Mouse (Mus musculus) megakaryocyte progenitor cell, adult 5-6 weeks (primary cell): ENCODE results near the gene Myom1. TPM values are rescaled to one million over a fixed set of nuclear protein-coding genes. Genes with fewer than 3 reads are reported as not detected.

ENCODE experiments used
- ATAC-seq: replicated peaks from 2 replicates; pipeline ENCODE4 v1.8.0; 2016; ENCODE audit warnings: mild to moderate bottlenecking, moderate TSS enrichment, inconsistent platforms; ENCODE audit not compliant: poor library complexity
- total RNA-seq, 2 experiments: library from RNA; stranded (forward) in 1 of 2; stranded (reverse) in 1 of 2; fragments of 157-497, 149-512 nt in 1 of 2; fragments of 200-1000 nt in 1 of 2; gene quantifications; 2 replicates each; pipeline versions ENCODE4 v1.2.3 to v1.2.4; 2015 to 2017

The Myom1 gene
- total RNA-seq, 2 experiments from 2014 or later = 0.30 to 0.33 TPM

DNA sequence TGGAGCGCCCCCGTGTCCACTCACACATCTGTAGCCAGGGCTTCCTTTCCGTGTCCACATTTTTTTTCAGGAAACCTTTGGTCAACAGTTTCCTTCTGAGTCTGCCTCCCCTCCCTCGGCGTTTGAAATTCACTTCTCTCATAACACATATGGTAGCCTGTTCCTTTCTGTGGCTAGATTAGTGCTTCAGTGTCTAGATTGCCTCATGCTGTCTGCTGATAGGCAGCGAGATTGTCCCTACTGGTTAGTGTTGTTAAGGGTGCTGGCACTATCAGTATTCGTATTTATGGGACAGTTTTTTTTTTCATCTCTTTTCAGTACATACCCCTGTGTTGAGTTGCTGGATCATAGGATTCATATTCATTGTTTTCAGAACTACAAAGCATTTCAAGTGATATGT is 54.0 kb downstream of the Myom1 start:
- peak; percentile 87 for ATAC-seq

DNA sequence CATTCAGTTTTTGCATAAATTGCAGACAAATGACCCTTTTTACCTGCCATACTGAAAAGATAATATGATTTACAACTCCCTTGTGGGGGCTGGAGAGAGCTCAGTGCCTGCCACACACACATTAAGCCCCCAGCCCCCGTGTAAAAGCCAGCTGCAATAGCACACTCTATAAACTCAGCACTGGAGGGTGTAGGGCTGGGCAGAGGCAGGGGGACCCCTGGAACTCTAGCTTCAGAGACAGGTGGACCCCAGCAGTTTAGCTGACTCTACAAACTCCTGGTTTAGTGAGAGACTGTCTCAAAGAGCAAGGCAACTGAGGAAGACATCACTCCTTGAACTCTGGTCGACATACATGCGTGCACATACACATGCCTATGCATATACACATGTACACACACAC is 55.3 kb downstream of the Myom1 start:
- ATAC-seq = no peak

DNA sequence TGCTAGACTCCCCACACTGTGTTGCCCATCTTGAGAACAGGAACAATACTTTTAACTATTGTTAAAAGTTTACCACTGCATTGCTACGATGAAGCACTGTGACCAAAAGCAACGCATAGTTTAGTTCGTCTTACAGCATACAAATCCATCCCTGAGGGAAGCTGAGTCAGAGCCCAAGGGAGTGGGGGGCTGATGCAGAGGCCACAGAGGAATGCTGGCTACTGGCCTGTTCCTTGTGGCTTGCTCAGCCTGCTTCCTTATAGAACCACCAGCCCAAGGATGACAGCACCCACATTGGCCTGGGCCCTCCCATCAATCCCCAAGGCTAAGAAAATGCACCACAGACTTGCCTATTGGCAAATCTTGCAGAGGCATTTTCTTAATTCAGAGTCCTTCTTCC is 56.8 kb downstream of the Myom1 start:
- no peak for ATAC-seq

DNA sequence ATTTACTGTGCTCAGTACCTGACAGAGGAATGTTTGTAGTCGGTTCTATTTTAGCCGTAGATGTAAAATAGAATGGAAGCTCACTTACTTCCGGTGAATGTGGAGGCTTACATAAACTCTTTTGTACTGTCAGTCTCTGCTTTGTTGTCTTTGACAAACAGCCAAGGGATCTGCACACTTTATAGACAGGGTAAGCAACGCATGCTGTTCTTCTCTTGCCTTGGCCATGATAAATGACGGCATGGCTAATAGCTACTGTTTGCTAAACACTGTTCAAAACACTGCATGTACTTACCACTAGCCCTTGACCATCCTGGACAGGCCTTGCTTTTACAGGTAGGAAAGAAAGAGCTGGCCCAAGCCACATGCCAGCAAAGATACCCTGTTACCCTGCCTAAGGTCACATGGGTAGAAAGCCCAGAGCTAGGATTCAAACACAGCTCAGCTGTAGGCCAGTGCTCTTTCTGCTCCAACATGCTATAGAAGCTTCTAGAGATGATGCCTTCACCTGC is 59.7 kb downstream of the Myom1 start:
- no peak for ATAC-seq

DNA sequence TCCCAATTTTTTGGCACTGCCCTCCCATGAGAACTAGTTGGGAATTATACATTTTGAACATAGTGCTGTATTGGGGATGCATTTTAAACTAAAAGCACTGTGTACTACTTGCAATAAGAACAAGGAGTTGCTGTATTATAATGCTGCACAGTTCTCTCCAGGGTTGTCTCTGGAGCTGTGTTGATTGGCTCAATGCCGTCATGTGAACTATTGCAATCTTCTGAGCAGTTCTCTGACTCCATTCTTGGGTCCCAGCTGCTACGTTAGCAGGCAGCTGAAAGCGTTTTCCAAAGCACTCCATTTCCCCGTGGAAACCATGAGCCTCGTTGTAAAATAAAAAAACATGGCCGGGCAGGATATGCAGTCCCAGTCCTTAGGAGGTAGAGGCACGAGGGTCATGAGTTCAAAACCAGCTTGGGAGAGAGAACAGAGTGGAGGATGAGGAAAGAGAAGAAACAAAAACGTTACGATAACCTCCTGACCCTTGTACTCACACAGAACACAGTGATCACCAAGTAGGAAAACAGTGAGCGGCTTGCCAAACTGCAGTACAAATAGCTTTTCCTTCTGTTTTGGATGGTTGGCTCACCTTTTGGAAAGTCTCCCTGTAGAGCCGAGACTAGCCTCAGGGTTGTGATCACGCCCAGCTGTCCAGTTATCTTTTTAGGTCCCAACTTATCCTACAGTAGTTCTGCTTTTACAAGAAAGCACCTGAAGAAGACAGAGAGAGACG is 60.6 kb downstream of the Myom1 start:
- no peak for ATAC-seq

DNA sequence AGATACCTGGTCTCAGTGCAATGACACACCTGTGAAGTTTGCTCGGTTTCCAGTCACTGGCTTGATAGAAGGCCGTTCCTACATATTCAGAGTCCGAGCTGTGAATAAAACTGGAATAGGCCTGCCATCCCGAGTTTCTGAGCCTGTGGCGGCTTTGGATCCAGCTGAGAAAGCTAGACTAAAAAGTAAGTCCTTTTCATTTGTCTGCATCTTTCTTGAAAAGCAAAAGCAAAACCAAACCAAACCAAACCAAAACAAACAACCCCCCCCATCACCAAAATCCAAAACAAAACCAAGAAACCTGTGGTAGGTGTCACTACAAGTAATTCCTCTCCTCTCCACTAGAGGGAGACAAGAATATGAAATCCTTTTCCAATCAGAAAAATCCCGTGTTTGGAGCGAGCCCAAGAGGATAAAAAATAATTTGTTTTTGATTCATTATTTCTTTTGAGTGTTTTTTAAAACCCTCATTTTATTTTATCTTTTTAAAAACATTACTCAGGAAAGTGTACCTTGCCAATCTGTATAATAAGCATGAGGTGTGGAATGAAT is 62.1 kb downstream of the Myom1 start:
- peak; percentile 63 for ATAC-seq

DNA sequence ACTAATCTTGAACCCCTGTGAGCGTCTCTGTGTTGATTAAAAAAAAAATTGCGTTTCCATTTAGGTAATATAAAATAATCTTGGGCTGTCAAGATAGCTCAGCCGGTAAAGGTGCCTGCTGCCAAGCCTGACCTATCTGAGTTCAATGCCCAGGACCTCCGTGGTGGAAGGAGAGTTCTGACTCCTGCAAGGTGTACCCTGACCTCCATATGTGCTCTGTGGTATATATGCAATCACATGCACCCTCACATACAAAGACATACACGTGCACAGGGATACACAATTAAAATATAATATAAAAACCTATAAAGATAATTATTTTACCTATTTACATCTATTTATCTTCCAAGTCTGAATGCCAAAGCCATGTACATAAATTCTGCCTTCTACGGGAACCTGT is 62.7 kb downstream of the Myom1 start:
- no peak for ATAC-seq

DNA sequence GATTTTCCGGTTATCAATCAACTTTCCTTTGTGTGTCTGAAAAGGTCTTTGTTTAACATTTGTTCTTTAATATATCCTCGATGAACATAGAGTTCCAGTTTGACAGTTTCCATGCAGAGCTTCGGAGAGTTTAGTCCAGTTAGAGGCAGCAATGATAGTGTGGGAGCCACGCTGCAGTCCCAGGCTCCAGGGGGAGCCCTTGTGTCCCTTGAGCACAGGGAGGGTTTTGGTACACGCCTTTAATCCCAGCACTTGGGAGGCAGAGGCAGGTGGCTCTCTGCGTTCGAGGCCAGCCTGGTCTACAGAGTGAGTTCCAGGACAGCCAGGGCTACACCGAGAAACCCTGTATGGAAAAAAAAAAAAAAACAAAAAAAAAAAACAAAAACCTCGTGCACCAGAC is 66.7 kb downstream of the Myom1 start:
- no peak; the same call in 1 of the 2 replicates for ATAC-seq

DNA sequence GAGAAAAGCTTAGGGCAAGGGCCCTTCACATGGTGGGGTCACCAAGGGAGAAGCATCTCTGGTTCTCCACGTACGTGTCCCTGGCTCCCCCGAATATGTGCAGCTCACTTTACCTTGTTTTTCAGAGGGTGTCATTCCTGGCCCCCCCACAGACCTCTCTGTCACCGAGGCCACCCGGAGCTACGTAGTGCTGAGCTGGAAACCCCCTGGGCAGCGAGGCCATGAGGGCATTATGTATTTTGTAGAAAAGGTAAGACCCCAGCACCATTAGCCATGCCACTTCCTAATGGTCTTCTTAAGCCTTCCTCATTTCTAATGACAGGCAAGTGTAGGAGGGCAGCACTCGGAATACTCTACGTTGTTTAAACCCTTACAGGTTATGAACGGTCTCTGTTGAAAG is 69.5 kb downstream of the Myom1 start:
- ATAC-seq = no peak

DNA sequence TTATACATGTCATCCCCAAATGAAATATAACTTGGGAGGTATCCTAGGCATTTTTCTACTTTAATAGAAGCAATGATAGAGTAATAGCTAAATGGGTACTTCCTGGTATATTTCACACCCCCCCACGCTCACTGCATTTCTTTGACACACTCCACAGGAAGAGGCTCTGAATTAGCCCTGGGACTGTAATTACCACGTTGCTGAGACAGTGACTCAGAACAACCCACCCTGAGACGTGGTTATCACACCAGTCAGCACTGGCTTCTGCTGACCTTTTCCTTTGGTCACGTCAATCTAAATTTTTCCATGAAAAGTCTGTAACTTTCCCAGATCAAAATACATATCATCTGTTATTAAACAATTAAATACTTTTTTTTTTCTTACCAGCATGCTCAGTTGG is 72.0 kb downstream of the Myom1 start:
- ATAC-seq = no peak

DNA sequence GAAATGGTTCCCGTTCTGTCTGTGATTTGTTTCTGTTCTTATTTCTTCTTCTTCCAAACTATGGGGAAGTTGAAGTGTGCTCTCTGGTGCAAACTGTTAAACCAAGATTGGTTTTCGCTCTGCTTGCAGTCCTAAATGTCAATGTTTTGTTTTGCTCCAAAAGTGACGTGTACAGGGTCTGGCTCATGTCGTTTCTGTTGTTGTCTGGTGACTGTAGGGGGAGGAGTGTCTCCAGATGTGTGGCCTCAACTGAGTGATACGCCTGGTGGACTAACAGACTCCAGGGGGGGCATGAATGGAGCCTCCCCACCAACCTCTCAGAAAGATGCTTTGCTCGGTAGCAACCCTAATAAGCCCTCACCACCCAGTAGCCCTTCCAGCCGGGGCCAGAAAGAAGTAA is 79.6 kb downstream of the Myom1 start:
- ATAC-seq = 0 out of 2 replicates have a peak, but pooled peaks have one; percentile 9

DNA sequence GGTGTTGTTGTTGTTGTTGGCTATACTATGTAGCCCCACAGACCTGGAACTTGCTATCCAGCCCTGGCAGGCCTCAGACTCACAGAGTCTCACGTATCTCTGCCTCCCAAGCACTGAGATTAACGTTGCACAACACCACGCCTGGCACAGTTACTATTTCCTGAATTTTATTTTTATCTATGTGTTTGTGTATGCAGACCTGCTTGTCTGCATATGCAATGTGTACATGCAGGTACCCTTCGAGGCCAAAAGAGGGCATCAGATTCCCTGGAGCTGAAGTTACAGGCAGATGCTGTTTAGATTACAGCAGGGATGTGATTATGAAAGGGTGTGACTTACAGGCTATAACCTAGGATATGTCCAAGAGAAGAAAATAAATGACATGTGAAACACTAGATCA is 84.5 kb downstream of the Myom1 start:
- peak; percentile 77 for ATAC-seq

DNA sequence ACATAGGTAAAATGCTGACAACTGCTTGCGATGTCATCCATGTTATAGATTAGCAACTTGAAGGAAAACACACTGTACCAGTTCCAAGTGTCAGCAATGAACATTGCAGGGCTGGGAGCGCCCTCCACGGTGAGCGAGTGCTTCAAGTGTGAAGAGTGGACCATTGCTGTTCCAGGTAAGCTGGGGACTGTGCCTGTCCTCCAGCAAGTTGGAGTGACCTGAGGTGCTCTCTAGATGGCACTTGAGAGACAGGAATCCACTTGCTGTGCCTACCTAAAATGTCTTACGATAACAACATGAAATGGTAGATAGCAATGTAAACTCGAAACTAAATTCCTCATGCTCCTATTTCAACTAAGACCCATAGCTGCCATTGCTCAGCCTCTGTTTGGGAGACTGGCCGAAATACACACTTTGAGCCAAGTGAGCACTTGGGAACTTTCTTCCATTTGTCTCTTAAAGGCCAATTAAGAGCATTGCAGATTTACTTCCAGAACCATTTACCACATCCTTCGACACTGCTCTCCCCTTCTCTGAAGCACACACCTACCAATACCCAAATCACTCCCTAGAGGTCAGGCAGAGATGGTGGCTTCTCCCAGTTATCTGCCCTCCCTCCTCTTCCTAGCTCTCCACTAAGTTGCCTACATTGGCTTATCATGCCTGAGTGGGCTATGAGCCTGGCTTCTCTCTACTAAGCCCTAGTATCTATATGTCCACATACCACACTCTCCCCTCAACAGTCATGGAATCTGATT is 85.1 kb downstream of the Myom1 start:
- ATAC-seq = peak; percentile 27

DNA sequence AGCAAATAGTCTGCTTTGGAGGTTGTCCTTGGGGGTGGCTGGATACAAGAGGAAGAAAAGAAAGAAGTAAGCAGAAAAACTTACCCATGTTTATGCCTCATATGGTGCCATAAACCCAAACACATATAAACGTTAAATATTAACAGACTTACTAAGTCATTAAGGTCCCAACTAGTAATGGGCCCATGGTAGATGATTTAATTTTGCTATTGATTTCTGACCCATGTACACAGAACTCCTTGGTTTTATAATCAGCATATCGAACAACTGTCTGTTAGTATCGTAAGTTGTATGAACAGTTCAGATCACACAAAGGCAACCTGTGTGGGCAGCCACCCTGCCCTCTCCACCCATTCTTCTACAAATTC is 85.7 kb downstream of the Myom1 start:
- no peak for ATAC-seq

DNA sequence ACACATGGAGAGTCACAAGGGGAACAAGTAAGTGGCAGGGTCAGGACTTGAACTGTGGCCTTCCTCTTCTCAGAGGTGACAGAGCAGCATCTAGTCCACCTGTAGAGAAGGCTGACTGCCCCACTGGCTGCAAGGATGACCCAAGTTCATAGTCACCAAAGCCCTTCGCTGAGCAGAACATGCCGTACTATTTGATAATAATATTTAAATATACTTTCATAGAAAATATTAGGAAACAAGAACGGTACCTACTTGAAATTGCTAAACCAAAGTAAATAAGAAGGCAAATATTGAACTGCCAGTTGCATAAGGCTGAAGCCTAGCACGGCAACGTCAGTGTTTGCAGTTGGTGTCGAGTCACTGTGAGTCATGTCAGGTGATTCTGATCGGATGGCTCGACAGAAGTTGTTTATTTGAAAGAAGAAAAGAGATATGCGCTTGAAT is 86.6 kb downstream of the Myom1 start:
- peak; percentile 47 for ATAC-seq

DNA sequence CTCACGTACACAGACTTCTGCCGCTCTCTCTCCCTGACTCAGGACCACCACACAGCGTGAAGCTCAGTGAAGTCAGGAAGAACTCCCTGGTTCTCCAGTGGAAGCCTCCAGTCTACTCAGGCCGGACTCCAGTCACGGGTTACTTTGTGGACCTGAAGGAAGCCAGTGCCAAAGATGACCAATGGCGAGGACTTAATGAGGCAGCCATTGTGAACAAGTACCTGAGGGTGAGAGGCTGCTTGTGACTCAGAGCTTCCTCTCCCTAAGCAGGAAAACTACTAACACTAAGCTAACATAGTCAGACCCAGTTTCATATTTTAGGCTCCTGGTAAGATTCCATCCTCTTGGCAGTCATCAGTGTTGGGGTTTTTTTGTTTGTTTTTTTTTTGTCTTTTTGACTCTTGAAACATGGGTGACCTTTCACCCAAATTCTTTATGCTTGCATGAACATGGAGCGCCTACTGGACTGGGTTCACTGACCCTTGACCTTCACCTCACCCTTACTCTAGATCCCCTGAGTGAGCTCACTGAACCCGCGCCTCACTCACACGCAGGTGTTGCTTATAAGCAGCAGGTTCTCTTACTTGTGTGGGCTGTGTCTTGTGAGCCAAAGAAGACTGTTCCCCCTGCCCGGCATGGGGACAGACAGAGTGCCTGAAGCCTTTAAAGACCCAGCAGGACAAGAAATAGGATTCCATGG is 87.5 kb downstream of the Myom1 start:
- no peak for ATAC-seq

DNA sequence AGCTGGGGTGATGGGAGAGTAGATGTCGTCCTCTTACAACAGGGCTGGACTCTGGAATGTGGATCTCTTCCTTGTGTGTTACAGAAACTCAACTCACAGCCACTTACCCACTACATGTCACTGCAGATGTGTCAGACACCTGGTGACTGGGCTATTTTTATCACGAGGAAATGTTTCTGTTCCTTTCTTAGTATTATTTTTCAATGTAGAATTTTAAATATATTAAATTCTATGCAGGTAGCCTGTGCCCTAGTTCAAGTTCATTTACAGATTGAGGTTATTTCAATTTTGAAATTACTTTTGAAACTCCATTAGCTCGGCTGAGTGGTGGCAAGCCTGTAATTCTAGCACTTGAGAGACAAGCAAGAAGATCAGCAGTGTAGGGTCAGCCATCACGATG is 88.6 kb downstream of the Myom1 start:
- no peak for ATAC-seq

DNA sequence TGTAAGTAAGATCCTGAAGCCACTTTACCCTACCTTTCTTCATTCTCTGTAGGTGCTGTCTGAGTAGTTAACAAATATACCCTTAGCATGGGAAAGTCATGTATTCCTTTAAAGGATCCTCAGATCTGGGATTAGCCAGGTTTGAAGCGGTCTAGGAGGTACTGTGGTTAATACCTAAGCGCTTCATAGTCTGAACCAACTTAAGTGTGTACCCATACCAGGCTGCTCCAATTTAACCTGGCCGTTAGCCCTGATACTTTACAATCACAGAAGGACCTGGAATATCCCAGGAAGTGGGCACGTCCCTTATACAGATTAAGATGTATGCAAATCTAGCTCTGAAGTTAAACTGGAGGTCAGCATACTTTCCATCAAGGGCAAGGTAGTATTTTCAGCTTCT is 89.9 kb downstream of the Myom1 start:
- ATAC-seq = no peak

DNA sequence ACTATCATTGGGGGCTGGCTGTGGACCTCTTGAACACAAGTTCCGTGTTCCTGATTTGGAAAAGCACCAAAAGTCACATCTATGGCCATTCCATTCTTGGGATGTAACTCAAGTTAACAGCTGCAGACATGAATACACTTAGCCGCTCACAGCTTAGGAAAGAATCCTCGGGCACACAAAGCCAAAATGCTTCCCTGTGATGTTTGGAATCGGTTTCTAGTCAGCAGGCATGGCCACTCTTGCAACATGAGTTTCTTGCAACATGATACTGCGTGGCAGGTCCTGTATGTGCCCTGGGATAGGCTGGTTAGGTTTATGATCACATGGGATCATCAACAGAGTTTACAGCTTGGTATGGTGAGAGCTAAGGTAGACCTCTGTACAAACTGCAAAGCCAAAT is 91.4 kb downstream of the Myom1 start:
- ATAC-seq = peak; percentile 84

DNA sequence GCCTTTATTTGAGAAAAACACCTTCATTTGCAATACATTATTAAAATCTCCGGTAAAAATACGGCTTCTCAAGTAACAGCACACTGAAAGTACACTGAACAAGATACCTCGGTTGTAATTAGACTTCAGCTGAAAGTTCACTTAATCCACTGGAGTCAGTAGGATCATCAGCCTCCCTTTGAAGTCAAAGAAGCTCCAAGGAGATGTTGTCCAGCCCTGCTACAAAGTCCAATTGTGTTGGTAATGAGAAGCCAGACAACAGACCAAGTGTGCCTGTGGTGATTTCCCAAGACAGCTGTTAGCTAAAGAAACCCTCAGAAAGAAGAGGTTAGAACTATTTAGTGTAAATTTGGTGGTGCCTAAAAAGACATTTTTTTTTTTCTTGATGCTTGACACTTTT is 92.0 kb downstream of the Myom1 start:
- no peak for ATAC-seq

DNA sequence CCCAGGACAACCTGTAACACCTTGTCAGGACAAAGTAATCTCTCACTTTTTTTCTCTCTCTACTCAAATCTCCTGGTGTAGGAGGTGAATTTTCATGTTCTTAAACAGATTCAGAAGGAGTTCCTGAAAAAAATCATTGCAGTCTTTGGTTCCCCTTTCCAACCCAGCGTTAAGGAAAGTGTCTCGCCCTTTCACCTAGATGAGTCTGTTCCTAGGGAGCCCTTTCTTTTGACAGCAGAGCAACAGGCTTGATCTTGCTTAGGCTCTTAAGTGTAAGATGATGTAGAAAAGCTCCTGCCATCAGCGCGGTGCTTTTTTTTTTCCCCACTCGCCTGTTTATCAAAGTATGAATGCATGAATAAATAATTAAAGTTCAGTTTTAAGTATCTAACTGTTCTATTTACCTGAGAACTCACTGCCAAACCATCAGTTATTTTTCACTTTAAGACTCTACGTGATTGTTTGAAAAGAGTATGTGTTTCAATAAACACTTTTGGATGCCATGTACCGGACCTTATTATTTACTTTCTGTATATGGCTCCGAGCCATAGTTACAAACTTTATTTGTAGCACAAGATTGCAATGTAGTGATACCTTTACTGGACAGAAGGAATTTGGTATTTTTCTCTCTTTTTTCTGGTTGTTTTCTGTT is 94.2 kb downstream of the Myom1 start:
- ATAC-seq = 0 out of 2 replicates have a peak, but pooled peaks have one; percentile 32
